Mouse (Mus musculus) G1E (cell line): ENCODE data around the gene Tbxas1.

Experiments used
- CTCF ChIP-seq: IDR thresholded peaks from 2 replicates; pipeline ENCODE4 v1.5.1; 2012; ENCODE audit warnings: low read depth, low read length, inconsistent platforms, mixed read lengths
- GATA1 ChIP-seq: IDR thresholded peaks from 2 replicates; pipeline ENCODE4 v1.6.1; 2012; ENCODE audit warnings: borderline replicate concordance, low read length, inconsistent platforms, mixed read lengths
- GATA2 ChIP-seq: IDR thresholded peaks from 2 replicates; pipeline ENCODE4 v1.6.1; 2012; ENCODE audit warnings: low read depth, low read length, inconsistent platforms, borderline replicate concordance
- POLR2AphosphoS5 ChIP-seq: IDR thresholded peaks from 2 replicates; pipeline ENCODE4 v1.6.1; 2012; ENCODE audit warnings: low read depth, low read length, inconsistent platforms; ENCODE audit not compliant: insufficient replicate concordance
- TAL1 ChIP-seq: conservative IDR thresholded peaks from 2 replicates; pipeline ENCODE4 v1.6.1; 2012; ENCODE audit warnings: low read depth, low read length, inconsistent platforms, mixed read lengths

DNA sequence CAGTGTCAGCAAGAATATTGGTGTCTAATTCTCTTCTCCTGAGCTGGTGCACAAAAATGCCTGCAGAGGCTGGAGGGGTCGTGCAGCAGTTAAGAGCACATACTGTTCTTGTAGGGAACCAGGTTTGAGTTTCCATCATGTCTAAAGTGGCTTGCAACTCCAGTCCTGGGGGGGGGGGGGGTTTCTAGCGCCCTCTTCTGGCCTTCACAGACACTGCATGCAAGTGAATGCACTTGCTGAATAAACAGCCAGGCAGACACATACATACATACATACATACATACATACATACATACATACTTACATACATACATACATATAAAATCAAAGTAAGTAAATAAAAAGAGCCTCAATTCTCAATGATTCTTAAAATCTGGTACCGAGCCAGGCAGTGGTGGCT lies 183.2 kb downstream of the Tbxas1 start:
- TF ChIP-seq POLR2AphosphoS5: no peak
- TF ChIP-seq CTCF: peak; percentile 8; the same call in 1 of the 2 replicates
- no peak for TF ChIP-seq GATA1
- TF ChIP-seq TAL1: no peak
- TF ChIP-seq GATA2: no peak
